Mouse (Mus musculus) intestine, postnatal 0 days (tissue): Measurements from ENCODE around the gene Tgm3. TPM values are rescaled to one million over a fixed set of nuclear protein-coding genes. Genes with fewer than 3 reads are reported as not detected.

Source experiments
- ATAC-seq: fragments of 200-750 bp; cut with Nextera tagmentation; 2 replicates; pipeline ENCODE4 v1.8.0; 2017; ENCODE audit warnings: mild to moderate bottlenecking, moderate TSS enrichment, moderate library complexity
- H3K27ac ChIP-seq: fragments of 300-500 bp; sonication (generic); 2 replicates; pipeline ENCODE4 v1.5.1; 2014; ENCODE audit warnings: mild to moderate bottlenecking, low read depth, low read length, moderate library complexity
- H3K27me3 ChIP-seq: fragments of 300-500 bp; sonication (generic); replicated peaks from 2 replicates; pipeline ENCODE4 v1.6.1; 2014; ENCODE audit warnings: low read length, mixed read lengths; ENCODE audit not compliant: control insufficient read depth, insufficient read depth
- H3K36me3 ChIP-seq: fragments of 300-500 bp; sonication (generic); 2 replicates; pipeline ENCODE4 v1.6.1; 2014; ENCODE audit warnings: mild to moderate bottlenecking, moderate library complexity; ENCODE audit not compliant: control insufficient read depth, insufficient read depth
- H3K4me1 ChIP-seq: fragments of 300-500 bp; sonication (generic); replicated peaks from 2 replicates; pipeline ENCODE4 v1.6.1; 2014; ENCODE audit warnings: antibody characterized with exemption, low read length, mixed read lengths; ENCODE audit not compliant: control insufficient read depth, insufficient read depth
- H3K4me2 ChIP-seq: fragments of 300-500 bp; sonication (generic); replicated peaks from 2 replicates; pipeline ENCODE4 v1.6.1; 2014; ENCODE audit warnings: low read depth, mild to moderate bottlenecking, moderate library complexity
- H3K4me3 ChIP-seq: fragments of 300-500 bp; sonication (generic); 2 replicates; pipeline ENCODE4 v1.5.1; 2014; ENCODE audit warnings: low read depth, low read length
- H3K9ac ChIP-seq: fragments of 300-500 bp; sonication (generic); 2 replicates; pipeline ENCODE4 v1.6.1; 2014; ENCODE audit warnings: mild to moderate bottlenecking, low read depth, low read length
- H3K9me3 ChIP-seq: fragments of 300-500 bp; sonication (generic); 2 replicates; pipeline ENCODE4 v1.6.1; 2016; ENCODE audit warnings: mixed run types; ENCODE audit not compliant: control insufficient read depth
- CTCF ChIP-seq: sonication (generic); IDR thresholded peaks from 2 replicates; pipeline ENCODE4 v1.5.1; 2016; ENCODE audit warnings: low read depth, mild to moderate bottlenecking, control low read depth, antibody characterized with exemption, moderate library complexity
- WGBS: fragments of 180-500 bp; shearing (Covaris S2); extraction: QIAGEN DNeasy Blood & Tissue Kit; methylation state at CpG from one replicate; pipeline ENCODE4 v1.1.7; 2014; 5-methylcytosine and 5-hydroxymethylcytosine counted together
- polyA plus RNA-seq: library from polyadenylated mRNA; unstranded; fragments of >200 nt; fragmentation: Nextera tagmentation; extraction: Ambion mirVana; gene quantifications from 2 replicates; pipeline ENCODE4 v1.2.1, GENCODE M21; 2015

Tgm3 gene
- 0.09 TPM in 1 of 2 replicates, not detected in the other for polyA plus RNA-seq

DNA sequence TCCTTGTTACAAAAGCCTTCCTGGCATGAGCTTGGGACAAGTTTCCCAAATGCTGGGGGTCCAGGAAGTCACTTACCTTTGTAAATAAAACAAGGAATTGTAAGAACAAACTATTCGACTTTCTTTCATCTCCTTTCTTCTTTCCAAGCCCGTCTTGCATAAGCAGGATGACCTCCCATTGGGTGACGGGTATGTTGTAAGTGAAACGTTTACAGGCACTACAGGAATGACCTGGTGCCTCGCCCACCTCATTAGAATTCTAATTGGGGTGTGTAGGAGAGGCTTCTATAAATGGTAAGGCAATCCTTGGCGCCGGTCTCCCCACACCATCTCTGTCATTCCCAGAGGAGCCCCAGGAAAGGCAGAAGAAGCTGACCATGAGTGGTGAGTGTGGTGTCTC lies at the start of gene Tgm3:
Gene Tgm3, plus strand, starts transcription at position 324 of the 400 bp plus-strand sequence.
- H3K36me3 ChIP-seq = no peaks in the 10 kb centered on the region
- H3K4me2 ChIP-seq = no peak within 1 kb of the TSS
- H3K27me3 ChIP-seq = no peaks in the 10 kb centered on the region
- no peak within 1 kb of the TSS for H3K4me3 ChIP-seq
- WGBS = 21% methylated on average over 7 of the region's 7 CpGs
- H3K4me1 ChIP-seq = no peaks in the 10 kb centered on the region
- no peak within 1 kb of the TSS for H3K9ac ChIP-seq
- no peak for TF ChIP-seq CTCF
- H3K9me3 ChIP-seq = no peaks in the 10 kb centered on the region
- no peak for ATAC-seq
- H3K27ac ChIP-seq = no peak within 1 kb of the TSS

DNA sequence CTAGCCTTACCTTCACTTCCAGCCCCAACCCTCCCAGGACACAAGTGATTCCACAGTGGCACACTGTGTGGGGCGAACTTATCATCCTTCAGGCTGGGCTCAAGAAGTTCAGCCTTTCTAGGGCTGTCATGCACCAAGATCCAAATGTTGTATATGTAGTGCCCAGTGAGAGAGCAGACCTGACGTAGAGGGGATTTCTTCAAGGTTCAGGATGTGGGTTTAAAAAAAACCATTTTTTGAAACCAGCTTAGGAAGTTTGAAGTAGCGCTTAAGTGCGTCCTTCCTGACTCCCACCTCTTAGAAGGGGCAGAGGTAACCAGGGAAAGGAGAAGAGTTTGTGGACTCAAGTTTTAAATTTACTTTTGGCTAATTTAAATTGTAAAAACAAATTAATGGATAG lies 31.5 kb upstream of the Tgm3 start:
- 82% methylated on average over 4 of the region's 4 CpGs for WGBS
- no peak for TF ChIP-seq CTCF
- H3K27me3 ChIP-seq = no peaks in the 10 kb centered on the region

DNA sequence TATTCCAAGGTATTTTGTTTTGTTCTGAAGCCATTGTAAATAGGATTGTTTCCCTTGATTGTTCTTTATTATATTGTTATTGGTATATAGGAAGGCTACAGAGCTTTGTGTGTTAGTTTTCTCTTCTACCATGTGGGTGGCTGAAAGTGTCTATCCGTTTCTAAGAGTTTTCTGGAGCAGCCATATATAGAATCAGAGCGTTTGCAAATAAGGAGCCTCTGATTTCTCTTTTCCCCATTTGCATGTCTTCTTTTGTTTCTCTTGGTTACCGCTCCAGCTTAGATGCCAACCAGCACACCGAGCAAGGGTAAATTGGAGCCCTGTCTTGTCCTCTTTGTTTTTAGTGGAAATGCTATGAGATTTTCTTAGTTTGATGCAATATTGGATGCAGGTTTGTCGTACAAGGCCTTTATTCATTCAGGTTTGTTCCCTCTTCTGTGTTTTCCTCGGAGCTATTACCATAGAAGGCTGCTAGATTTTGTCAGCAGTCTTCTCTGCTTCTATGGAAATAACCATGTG lies 24.6 kb upstream of the Tgm3 start:
- Histone ChIP-seq H3K27ac (no peak overlapping the region), H3K9ac (no peak overlapping the region), H3K27me3 (no peaks in the 10 kb centered on the region), H3K9me3 (no peaks in the 10 kb centered on the region), H3K36me3 (no peaks in the 10 kb centered on the region), H3K4me3 (no peak overlapping the region), H3K4me1 (no peaks in the 10 kb centered on the region), H3K4me2 (no peak overlapping the region)
- no peak for ATAC-seq
- WGBS = 90% methylated on average over 6 of the region's 6 CpGs
- no peak for TF ChIP-seq CTCF

More for the DNA sequence above, 31.5 kb upstream of the Tgm3 start:
- no peak for ATAC-seq
- Histone ChIP-seq H3K4me3 (no peak overlapping the region), H3K9me3 (no peaks in the 10 kb centered on the region), H3K36me3 (no peaks in the 10 kb centered on the region), H3K4me2 (no peak overlapping the region), H3K27ac (no peak overlapping the region), H3K4me1 (no peaks in the 10 kb centered on the region), H3K9ac (no peak overlapping the region)

DNA sequence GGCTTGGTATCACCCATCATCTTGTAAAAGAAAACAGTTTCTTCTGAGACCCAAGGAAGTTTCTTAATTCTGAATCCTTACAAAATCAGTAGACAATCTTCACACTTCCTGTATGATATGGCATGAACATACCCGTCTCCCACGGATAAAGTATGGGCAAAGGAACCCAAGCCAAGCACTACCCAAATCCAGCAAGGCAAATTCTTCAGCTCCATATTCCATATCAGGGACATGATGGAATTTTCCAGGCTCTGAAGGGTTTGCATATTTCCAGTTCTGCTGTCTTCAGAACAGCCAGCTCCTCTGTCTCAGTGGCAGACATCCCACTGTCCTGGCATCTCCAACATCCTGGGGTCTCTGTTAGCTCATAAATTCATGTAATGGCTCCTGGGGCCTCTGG lies 22.5 kb upstream of the Tgm3 start:
- 91% methylated on average over 2 of the region's 2 CpGs for whole genome bisulfite sequencing
- no peak for ATAC-seq
- no peak for TF ChIP-seq CTCF
- Histone ChIP-seq H3K27me3 (no peaks in the 10 kb centered on the region), H3K27ac (no peak overlapping the region), H3K9ac (no peak overlapping the region), H3K4me2 (no peak overlapping the region), H3K9me3 (no peaks in the 10 kb centered on the region), H3K4me3 (no peak overlapping the region), H3K36me3 (no peaks in the 10 kb centered on the region), H3K4me1 (no peaks in the 10 kb centered on the region)

DNA sequence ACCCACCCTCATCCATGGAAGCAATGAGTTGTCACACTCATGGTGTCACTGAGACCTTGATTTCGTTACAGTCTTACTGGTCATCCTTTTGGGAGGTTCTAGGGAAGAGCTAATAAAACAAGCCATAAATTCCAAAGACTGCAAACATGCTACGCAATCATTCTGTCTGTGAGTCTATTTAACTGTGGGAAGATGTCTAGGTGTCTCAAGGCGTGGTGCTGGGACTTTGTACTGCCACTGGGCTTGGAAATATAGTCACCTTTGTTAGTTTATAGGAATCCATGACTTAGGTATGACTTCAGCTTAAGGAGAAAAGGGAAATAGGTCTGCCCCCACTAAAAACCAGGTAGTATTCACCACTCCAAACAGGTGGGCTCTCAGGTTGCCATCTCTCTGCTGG lies 17.7 kb upstream of the Tgm3 start:
- Histone ChIP-seq H3K9ac (no peak overlapping the region), H3K9me3 (no peaks in the 10 kb centered on the region), H3K27me3 (no peaks in the 10 kb centered on the region), H3K4me1 (no peaks in the 10 kb centered on the region), H3K27ac (no peak overlapping the region), H3K4me2 (no peak overlapping the region), H3K4me3 (no peak overlapping the region), H3K36me3 (no peaks in the 10 kb centered on the region)
- WGBS = 38% methylated on average over 3 of the region's 3 CpGs
- no peak for TF ChIP-seq CTCF
- no peak for ATAC-seq

DNA sequence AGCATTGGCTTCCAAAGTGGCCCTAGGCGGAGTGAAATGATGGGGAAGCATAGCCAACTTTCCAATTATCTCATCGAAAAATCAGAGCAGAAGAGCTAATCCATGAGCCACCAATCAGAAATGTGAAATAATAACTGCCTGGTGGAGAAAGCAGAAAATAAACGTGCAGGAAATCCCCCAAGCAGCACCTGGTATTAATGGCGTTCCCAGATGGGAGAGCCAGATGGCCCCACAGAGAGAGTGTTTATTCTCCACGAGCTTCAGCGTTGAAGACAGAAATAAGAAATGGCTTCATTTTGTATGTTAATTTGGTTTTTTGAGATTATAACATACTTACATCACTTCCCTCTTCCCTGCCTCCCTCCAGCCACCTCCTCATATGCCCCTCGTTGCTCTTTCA lies 13.7 kb upstream of the Tgm3 start:
- 66% methylated on average over 7 of the region's 7 CpGs for WGBS
- H3K27me3 ChIP-seq = no peaks in the 10 kb centered on the region
- ATAC-seq = no peak

DNA sequence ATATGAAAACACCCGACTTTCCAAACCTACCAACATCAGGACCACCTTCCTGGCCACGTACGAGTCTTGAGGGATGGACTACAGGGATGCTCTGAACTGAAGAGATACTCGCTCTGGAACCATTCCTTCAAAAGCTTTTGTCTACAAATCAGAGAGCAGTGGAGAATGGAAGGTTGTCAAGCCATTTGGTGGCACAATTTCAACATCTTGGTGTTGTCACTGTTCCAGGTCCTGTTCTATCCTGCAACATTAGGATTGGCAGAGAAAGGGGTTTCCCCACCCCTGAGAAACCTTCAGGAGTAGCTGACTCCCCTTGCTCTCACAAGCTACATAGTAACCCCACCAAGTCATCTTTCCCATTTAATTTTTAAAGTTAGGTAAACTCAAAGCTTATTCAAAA lies 12.9 kb upstream of the Tgm3 start:
- 80% methylated on average over 4 of the region's 4 CpGs for WGBS
- no peak for ATAC-seq
- TF ChIP-seq CTCF = no peak

More for the DNA sequence above, 13.7 kb upstream of the Tgm3 start:
- Histone ChIP-seq H3K4me1 (no peaks in the 10 kb centered on the region), H3K27ac (no peak overlapping the region), H3K9ac (no peak overlapping the region), H3K9me3 (no peaks in the 10 kb centered on the region), H3K36me3 (no peaks in the 10 kb centered on the region), H3K4me2 (no peak overlapping the region), H3K4me3 (no peak overlapping the region)
- TF ChIP-seq CTCF = no peak

More for the DNA sequence above, 12.9 kb upstream of the Tgm3 start:
- H3K36me3 ChIP-seq = no peaks in the 10 kb centered on the region
- H3K27me3 ChIP-seq = no peaks in the 10 kb centered on the region
- H3K4me2 ChIP-seq = no peak overlapping the region
- no peak overlapping the region for H3K4me3 ChIP-seq
- no peaks in the 10 kb centered on the region for H3K9me3 ChIP-seq
- no peak overlapping the region for H3K9ac ChIP-seq
- no peak overlapping the region for H3K27ac ChIP-seq
- H3K4me1 ChIP-seq = no peaks in the 10 kb centered on the region
